Mouse (Mus musculus): ENCODE measurements at regions not wholly inside any gene's neighbourhood (a gene's known extent, or its start where the extent isn't known, plus 50 kb on each side); places are given as distances from the start of the nearest gene placed in this dataset.

DNA sequence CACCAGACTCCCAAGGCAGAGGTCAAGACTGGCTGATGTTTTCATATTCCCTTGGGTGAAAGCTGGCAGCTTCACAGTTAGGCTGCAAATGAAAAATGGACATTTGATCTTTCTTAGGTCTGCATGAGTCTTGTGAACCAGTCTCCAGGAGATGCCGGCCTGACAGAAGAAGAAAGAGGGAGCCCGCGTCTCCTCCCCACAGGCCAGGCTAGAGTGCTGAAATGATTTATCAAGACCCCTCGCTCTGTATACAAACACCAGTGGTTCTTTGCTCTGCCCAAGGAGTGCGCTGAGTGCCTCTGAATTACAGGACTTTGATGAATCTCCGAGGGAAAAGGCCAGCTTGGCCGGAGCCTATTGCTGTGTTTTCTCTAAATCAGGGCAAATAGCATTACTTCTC, 355.7 kb downstream of the Adra2a start:
- TF ChIP-seq FLI1 (IDR thresholded peaks at IDR 0.05; ENCODE audit: low read length) (no peak), GATA1 (IDR thresholded peaks at IDR 0.05; ENCODE audit: borderline replicate concordance, low read length) (no peak)
- Histone ChIP-seq H3K36me3 (replicated peaks; ENCODE audit: low read length) (no peaks in the 10 kb centered on the region), H3K4me1 (no peaks in the 10 kb centered on the region), H3K27me3 (replicated peaks) (no peaks in the 10 kb centered on the region), H3K4me3 (replicated peaks) (no peak overlapping the region), H3K9me3 (peaks cover 18% of the 10 kb centered on the region)

DNA sequence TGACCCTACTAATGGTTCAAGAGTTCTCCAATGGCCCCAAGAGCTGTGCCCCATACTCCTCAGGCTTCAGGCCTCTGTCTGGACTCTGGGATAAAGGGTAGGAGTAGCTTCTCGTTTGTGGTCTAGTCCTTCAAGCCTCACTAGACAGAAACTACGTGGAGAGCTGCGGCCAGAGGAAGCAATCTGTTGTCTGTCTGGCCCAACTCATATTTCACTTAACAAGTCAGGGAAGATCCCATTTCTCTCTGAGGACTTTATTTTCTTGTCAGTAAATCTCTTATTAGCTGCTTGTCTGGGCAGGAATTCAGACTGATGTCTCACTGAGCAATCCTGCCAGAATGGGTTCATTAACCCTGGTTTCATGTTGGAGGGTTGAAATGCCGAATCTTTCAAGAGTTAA, 364.0 kb downstream of the Adra2a start:
- H3K36me3 ChIP-seq (replicated peaks; ENCODE audit: low read length) = no peaks in the 10 kb centered on the region
- peaks cover 11% of the 10 kb centered on the region for H3K9me3 ChIP-seq
- no peaks in the 10 kb centered on the region for H3K27me3 ChIP-seq (replicated peaks)
- TF ChIP-seq FLI1 (IDR thresholded peaks at IDR 0.05; ENCODE audit: low read length) (no peak), GATA1 (IDR thresholded peaks at IDR 0.05; ENCODE audit: borderline replicate concordance, low read length) (no peak)
- no peak overlapping the region for H3K4me3 ChIP-seq (replicated peaks)
- no peaks in the 10 kb centered on the region for H3K4me1 ChIP-seq

DNA sequence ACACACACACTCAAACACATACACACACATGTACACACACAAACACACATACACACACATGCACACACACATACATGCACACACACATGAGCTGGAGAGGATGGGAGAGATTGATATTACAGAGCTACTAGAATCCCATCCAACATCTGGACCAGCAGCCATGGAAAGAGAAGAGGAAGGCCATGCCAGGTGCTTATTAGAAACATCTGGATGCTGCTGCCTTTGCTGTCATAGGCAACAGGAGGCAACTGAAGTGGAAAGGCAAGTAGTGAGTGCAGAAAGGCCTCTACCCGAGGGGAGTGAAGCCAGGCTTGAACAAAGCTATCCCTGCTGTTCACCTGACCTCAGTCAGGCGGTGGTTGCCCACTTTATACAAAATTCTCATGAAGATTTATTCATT, 385.1 kb downstream of the Adra2a start:
- H3K4me3 ChIP-seq (replicated peaks) = no peak overlapping the region
- TF ChIP-seq GATA1 (IDR thresholded peaks at IDR 0.05; ENCODE audit: borderline replicate concordance, low read length) (no peak), FLI1 (IDR thresholded peaks at IDR 0.05; ENCODE audit: low read length) (no peak)
- no peaks in the 10 kb centered on the region for H3K27me3 ChIP-seq (replicated peaks)
- H3K36me3 ChIP-seq (replicated peaks; ENCODE audit: low read length) = no peaks in the 10 kb centered on the region
- H3K4me1 ChIP-seq = no peaks in the 10 kb centered on the region
- H3K9me3 ChIP-seq = peaks cover 9% of the 10 kb centered on the region

DNA sequence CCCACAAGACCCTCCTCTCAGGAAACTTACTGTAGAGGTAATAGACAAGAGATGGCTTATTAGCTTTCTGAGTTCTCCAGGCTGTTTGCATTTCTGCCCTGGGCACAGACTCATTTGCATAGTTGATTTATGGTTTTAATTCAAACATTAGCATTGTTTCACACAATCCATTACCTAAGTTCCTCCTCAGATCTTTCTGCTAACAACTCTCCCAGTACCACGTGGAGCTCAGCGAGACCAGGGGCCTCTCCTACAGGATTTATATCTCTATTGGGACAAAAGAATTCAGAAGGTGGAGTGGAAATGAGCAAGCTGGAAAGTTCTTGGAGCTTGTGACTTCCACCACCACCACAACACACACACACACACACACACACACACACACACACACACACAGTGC, 396.8 kb downstream of the Adra2a start:
- Histone ChIP-seq H3K4me1 (no peaks in the 10 kb centered on the region), H3K9me3 (peaks cover 5% of the 10 kb centered on the region; the same call in 1 of the 2 replicates), H3K27me3 (replicated peaks) (no peaks in the 10 kb centered on the region), H3K36me3 (replicated peaks; ENCODE audit: low read length) (no peaks in the 10 kb centered on the region), H3K4me3 (replicated peaks) (no peak overlapping the region)
- TF ChIP-seq FLI1 (IDR thresholded peaks at IDR 0.05; ENCODE audit: low read length) (no peak), GATA1 (IDR thresholded peaks at IDR 0.05; ENCODE audit: borderline replicate concordance, low read length) (no peak)

DNA sequence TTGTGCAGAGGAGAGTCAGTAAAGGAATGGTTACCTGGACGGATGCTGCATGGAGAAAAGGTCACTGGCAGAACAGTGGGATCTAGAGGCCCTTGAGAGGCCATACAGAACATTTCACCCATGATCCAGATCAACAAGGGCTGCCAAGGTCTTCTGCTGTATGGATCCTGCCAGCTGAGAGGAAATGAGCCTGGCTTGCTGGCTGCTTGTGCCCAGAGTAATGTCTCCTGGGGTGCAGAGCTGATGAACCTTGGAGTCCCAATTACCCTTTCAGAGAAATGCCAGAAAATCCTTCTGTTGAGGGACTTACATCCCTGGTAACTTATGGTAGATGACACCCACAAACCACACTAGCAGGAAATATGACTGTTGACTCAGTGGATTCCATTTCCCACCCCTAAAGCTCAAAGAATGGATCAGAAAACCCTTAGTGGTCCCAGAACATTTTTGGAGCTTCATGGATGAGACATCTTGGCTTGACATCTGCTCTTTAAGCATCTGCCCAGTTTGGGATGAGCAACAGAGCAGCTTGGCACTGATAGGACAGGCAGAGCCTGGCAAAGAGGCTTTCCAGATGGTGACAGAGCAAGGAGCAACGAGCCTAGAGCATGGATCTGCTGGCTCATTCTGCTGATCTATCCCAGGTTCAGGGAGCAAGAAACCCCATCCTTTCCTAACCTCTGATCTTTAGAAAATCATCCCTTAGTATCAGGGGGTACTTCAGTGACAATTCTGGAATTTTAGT, 416.6 kb downstream of the Adra2a start:
- H3K4me3 ChIP-seq (replicated peaks) = no peak overlapping the region
- H3K27me3 ChIP-seq (replicated peaks) = no peaks in the 10 kb centered on the region
- H3K36me3 ChIP-seq (replicated peaks; ENCODE audit: low read length) = no peaks in the 10 kb centered on the region
- no peaks in the 10 kb centered on the region for H3K4me1 ChIP-seq
- TF ChIP-seq FLI1 (IDR thresholded peaks at IDR 0.05; ENCODE audit: low read length) (no peak), GATA1 (IDR thresholded peaks at IDR 0.05; ENCODE audit: borderline replicate concordance, low read length) (no peak)
- H3K9me3 ChIP-seq = no peaks in the 10 kb centered on the region

DNA sequence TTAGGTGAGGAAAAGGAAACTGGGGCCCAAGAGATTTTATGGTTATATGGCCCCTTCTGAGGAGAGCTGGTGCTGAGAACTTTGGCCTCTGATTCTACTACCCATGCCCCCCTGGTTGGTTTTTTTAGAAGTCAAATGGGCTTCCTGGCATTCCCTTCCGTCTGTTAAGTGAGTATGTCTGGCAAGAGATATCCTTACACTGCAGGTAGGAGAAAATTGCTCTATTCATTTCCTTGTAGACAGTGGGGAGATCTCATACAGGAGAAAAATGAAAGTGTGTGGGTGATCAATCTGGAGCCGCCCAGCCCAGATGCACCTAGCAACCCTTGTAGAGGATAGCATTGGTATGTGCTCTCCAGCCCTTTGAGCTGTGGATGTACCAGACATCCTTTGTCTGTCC, 418.5 kb downstream of the Adra2a start:
- H3K27me3 ChIP-seq (replicated peaks) = no peaks in the 10 kb centered on the region
- no peaks in the 10 kb centered on the region for H3K4me1 ChIP-seq
- TF ChIP-seq FLI1 (IDR thresholded peaks at IDR 0.05; ENCODE audit: low read length) (no peak), GATA1 (IDR thresholded peaks at IDR 0.05; ENCODE audit: borderline replicate concordance, low read length) (no peak)
- no peaks in the 10 kb centered on the region for H3K36me3 ChIP-seq (replicated peaks; ENCODE audit: low read length)
- H3K9me3 ChIP-seq = no peaks in the 10 kb centered on the region
- H3K4me3 ChIP-seq (replicated peaks) = no peak overlapping the region

DNA sequence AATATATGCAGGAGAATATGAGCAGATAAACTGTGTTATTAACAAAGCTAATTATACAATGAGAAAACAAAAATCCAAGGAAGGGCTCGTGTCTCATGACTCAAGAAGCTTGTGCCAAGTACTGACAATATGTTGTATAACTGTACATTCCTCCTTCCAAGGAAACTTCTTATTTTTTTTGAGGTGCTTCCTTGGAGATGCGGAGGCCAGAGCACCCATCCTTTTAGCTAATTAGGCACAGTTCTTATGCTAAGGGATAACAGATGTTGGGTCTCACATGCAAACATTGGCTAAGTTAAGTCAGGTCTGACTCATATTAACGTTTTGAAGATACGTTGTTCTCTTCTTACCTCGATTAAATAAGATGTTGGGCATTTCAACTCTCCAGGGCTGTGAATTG, 426.1 kb downstream of the Adra2a start:
- no peaks in the 10 kb centered on the region for H3K4me1 ChIP-seq
- TF ChIP-seq FLI1 (IDR thresholded peaks at IDR 0.05; ENCODE audit: low read length) = no peak
- H3K9me3 ChIP-seq = no peaks in the 10 kb centered on the region
- H3K27me3 ChIP-seq (replicated peaks) = no peaks in the 10 kb centered on the region
- H3K4me3 ChIP-seq (replicated peaks) = no peak overlapping the region
- H3K36me3 ChIP-seq (replicated peaks; ENCODE audit: low read length) = no peaks in the 10 kb centered on the region

DNA sequence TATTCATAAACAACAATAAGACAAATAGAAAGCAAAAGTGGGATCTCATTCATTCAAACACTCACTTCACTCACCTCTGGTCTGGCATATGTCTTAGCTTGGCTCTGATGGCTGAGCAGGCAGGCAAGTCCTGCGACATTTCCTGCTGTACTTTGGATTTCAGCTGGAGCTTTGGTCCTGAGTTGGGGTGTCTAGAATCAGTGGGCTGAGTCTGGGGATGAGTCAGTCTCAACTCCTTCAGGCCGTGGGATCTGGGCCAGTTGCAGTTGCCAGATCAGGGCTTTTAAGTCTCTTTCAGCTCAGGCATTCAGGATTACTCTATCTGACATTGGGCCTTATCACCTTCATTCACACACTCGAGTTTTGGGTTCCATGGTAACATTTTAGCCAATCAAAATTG, 454.1 kb downstream of the Adra2a start:
- H3K4me3 ChIP-seq (replicated peaks) = no peak overlapping the region
- TF ChIP-seq FLI1 (IDR thresholded peaks at IDR 0.05; ENCODE audit: low read length) (no peak), GATA1 (IDR thresholded peaks at IDR 0.05; ENCODE audit: borderline replicate concordance, low read length) (no peak)
- no peaks in the 10 kb centered on the region for H3K4me1 ChIP-seq
- no peaks in the 10 kb centered on the region for H3K36me3 ChIP-seq (replicated peaks; ENCODE audit: low read length)
- no peaks in the 10 kb centered on the region for H3K9me3 ChIP-seq
- no peaks in the 10 kb centered on the region for H3K27me3 ChIP-seq (replicated peaks)

DNA sequence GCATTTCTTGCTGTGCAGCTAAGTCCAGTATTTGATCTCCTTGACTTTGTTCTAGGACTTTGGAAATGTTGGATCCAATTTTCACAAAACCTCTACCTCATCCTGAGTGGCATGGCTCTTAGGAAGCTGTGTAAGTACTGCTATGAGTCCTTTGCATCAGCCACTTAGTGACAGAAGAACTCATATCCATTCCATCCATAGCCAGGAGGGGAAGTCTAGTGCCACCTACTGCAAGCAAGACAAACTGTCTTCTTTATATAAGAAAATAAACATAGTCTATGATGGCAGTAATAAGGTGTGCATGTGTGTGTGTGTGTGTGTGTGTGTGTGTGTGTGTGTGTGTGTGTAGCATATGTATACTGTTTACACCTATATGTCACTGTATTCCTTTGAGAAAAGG, 489.9 kb downstream of the Adra2a start:
- Histone ChIP-seq H3K36me3 (replicated peaks; ENCODE audit: low read length) (no peaks in the 10 kb centered on the region), H3K27me3 (replicated peaks) (no peaks in the 10 kb centered on the region), H3K9me3 (no peaks in the 10 kb centered on the region), H3K4me1 (no peaks in the 10 kb centered on the region), H3K4me3 (replicated peaks) (no peak overlapping the region)
- TF ChIP-seq GATA1 (IDR thresholded peaks at IDR 0.05; ENCODE audit: borderline replicate concordance, low read length) (no peak), FLI1 (IDR thresholded peaks at IDR 0.05; ENCODE audit: low read length) (no peak)

DNA sequence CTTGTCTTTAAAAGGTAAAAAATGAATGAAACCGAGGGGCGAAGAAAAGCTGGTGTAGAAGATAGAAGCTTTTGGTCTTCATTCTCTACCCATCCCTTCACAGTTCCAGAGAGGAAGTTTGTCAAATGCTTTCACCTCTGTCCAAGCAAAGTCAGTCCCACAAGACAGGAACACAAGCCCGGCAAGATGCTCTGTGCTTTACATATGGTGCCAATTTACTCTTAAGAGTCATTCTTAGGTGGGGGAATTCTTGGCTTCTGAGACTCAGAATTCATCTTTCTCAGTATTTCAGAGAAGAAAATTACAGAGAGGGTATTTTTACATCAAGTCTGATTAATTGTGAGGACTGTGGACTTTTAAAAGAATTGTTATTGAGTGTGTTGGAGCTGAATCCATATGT, 511.4 kb downstream of the Adra2a start:
- H3K36me3 ChIP-seq (replicated peaks; ENCODE audit: low read length) = no peaks in the 10 kb centered on the region
- no peaks in the 10 kb centered on the region for H3K4me1 ChIP-seq
- H3K9me3 ChIP-seq = no peaks in the 10 kb centered on the region
- TF ChIP-seq GATA1 (IDR thresholded peaks at IDR 0.05; ENCODE audit: borderline replicate concordance, low read length) = no peak
- no peak for TF ChIP-seq FLI1 (IDR thresholded peaks at IDR 0.05; ENCODE audit: low read length)
- H3K27me3 ChIP-seq (replicated peaks) = no peaks in the 10 kb centered on the region
- H3K4me3 ChIP-seq (replicated peaks) = no peak overlapping the region

DNA sequence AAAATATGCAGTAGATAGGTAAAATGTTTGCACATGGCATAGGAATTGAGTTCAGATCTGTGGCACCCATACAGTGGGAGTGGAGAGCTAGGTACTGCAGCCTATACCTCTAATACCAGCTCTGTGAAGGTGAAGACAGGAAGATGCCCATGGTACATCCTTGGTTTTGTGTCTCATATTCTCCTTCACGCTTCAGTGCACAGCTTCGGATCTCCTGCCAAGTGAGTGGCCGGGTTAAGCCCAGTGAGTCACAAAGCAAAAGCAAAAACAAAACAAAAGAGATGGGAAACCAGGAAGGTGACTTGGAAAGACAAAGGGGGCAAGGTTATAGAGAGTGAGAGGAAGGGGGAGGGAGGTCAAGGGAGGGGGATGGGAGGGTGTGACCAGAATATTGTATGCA, 514.0 kb downstream of the Adra2a start:
- H3K36me3 ChIP-seq (replicated peaks; ENCODE audit: low read length) = no peaks in the 10 kb centered on the region
- H3K9me3 ChIP-seq = no peaks in the 10 kb centered on the region
- TF ChIP-seq FLI1 (IDR thresholded peaks at IDR 0.05; ENCODE audit: low read length) (no peak), GATA1 (IDR thresholded peaks at IDR 0.05; ENCODE audit: borderline replicate concordance, low read length) (no peak)
- H3K4me1 ChIP-seq = no peaks in the 10 kb centered on the region
- H3K4me3 ChIP-seq (replicated peaks) = no peak overlapping the region
- H3K27me3 ChIP-seq (replicated peaks) = no peaks in the 10 kb centered on the region

All from megakaryocyte, embryonic 14.5 days (primary cell).